Mouse (Mus musculus) olfactory bulb, adult 2 months (tissue): ENCODE results near the gene Atp4b.

Source experiments
- CTCF ChIP-seq: fragments of 200-500 bp; IDR thresholded peaks from 2 replicates; pipeline ENCODE4 v1.5.1; 2012; ENCODE audit warnings: low read depth, mild to moderate bottlenecking, low read length, moderate library complexity; ENCODE audit not compliant: insufficient read depth
- POLR2A ChIP-seq: fragments of 200-500 bp; IDR thresholded peaks from 2 replicates; pipeline ENCODE4 v1.6.1; 2012; ENCODE audit warnings: mild to moderate bottlenecking, low read depth, low read length, moderate library complexity; ENCODE audit not compliant: insufficient read depth

DNA sequence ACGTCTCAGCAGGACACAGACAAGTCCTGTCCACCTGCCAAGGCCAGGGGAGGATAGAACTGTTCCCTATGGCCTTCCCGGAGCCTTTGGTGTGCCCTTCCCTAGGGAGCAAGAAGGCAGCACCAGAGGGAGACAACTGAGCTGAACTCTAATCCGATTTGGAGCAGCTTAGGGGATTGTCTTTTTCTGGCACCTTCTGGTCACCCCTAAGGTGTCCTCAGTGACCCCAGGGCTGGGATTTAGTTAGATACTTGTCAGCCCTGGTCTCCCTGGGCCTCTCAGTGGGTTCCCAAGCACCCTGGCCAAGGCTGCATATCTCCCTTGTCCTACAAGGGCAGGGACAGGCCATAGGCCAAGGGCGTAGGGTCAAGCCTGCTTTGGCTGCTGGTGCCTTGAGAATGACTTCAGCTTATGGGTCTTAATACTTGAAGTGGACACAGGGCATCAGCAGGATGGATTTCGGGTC lies 8.1 kb upstream of the Atp4b start, which contains the start of gene Grk1:
- TF ChIP-seq POLR2A (no peak), CTCF (no peak)
